Mouse (Mus musculus) WW6 (cell line): ENCODE measurements around the gene Ssu2.

Source experiments
- DNase-seq: peaks from one replicate; pipeline ENCODE4 v3.0.0-alpha.2; 2013; ENCODE audit warnings: low read depth, low spot score

The Ssu2 gene

GRCm38 (mm10) chr6:112350452-112350851 is 37.4 kb downstream of the Ssu2 start:
- no peak for DNase-seq

- no peak for DNase-seq
These were observed 48.8 kb downstream of the Ssu2 start for GRCm38 (mm10) chr6:112339016-112339415.

GRCm38 (mm10) chr6:112337667-112338066 is 50.2 kb downstream of the Ssu2 start:
- DNase-seq = no peak

- DNase-seq = no peak
These were observed 53.9 kb downstream of the Ssu2 start for GRCm38 (mm10) chr6:112333930-112334329.

- no peak for DNase-seq
These were observed 56.6 kb downstream of the Ssu2 start for GRCm38 (mm10) chr6:112331223-112331598.

- DNase-seq = no peak
These were observed 57.2 kb downstream of the Ssu2 start for GRCm38 (mm10) chr6:112330520-112331222.

- DNase-seq = no peak
These were observed 60.0 kb downstream of the Ssu2 start for GRCm38 (mm10) chr6:112327793-112328192.

- DNase-seq = no peak
These were observed 62.6 kb downstream of the Ssu2 start for GRCm38 (mm10) chr6:112325213-112325612.

GRCm38 (mm10) chr6:112322916-112323315 is 64.9 kb downstream of the Ssu2 start:
- no peak for DNase-seq

GRCm38 (mm10) chr6:112320679-112321078 is 67.1 kb downstream of the Ssu2 start:
- peak; percentile 11 for DNase-seq

- no peak for DNase-seq
These were observed 68.4 kb downstream of the Ssu2 start for GRCm38 (mm10) chr6:112319449-112319848.

GRCm38 (mm10) chr6:112311385-112311784 is 76.4 kb downstream of the Ssu2 start:
- DNase-seq = no peak

GRCm38 (mm10) chr6:112309330-112309938 is 78.4 kb downstream of the Ssu2 start:
- DNase-seq = no peak
